Mouse (Mus musculus): ENCODE measurements around the gene Fam102a. TPM values are rescaled to one million over a fixed set of nuclear protein-coding genes. Genes with fewer than 3 reads are reported as not detected.

Fam102a gene
- polyA plus RNA-seq, 1 experiment from 2014 or later: 19.9 TPM

- H3K4me1 ChIP-seq (ENCODE audit: insufficient read depth): 0 out of 2 replicates have a peak, but pooled peaks cover 7% of the 10 kb centered on the region
- WGBS: 39% methylated on average over 19 of the region's 19 CpGs
- H3K27me3 ChIP-seq (ENCODE audit: insufficient read depth, low read length): 0 out of 2 replicates have a peak, but pooled peaks cover 15% of the 10 kb centered on the region
- ATAC-seq (ENCODE audit: insufficient read depth) (peak; percentile 28), DNase-seq (peak; percentile 83)
- no peak overlapping the region for H3K27ac ChIP-seq (ENCODE audit: low read depth)
- no peak overlapping the region for H3K4me3 ChIP-seq (ENCODE audit: low read depth, low read length)
- no peaks in the 10 kb centered on the region for H3K9me3 ChIP-seq (ENCODE audit: low read depth, low read length)
- H3K36me3 ChIP-seq (ENCODE audit: insufficient read depth): no peaks in the 10 kb centered on the region
- TF ChIP-seq CTCF (IDR thresholded peaks at IDR 0.05; ENCODE audit: low read depth): 0 out of 2 replicates have a peak, but pooled peaks have one; percentile 16
- peak overlapping the region; percentile 42 for H3K4me2 ChIP-seq
- no peak overlapping the region for H3K9ac ChIP-seq
These were observed 46.4 kb downstream of the Fam102a start for GRCm38 (mm10) chr2:32581450-32582095.

GRCm38 (mm10) chr2:32582830-32583799 lies 48.0 kb downstream of the Fam102a start:
- peak; percentile 73 for ATAC-seq (ENCODE audit: insufficient read depth)
- H3K4me2 ChIP-seq: peak overlapping the region; percentile 62
- DNase-seq: peak; percentile 96

GRCm38 (mm10) chr2:32585149-32585714 lies 50.1 kb downstream of the Fam102a start:
- H3K27ac ChIP-seq (ENCODE audit: low read depth): no peak overlapping the region
- no peak for ATAC-seq (ENCODE audit: insufficient read depth)
- peaks cover 6% of the 10 kb centered on the region; the same call in 1 of the 2 replicates for H3K36me3 ChIP-seq (ENCODE audit: insufficient read depth)
- no peak overlapping the region for H3K4me2 ChIP-seq
- H3K27me3 ChIP-seq (ENCODE audit: insufficient read depth, low read length): 0 out of 2 replicates have a peak, but pooled peaks cover 6% of the 10 kb centered on the region
- no peak for TF ChIP-seq CTCF (IDR thresholded peaks at IDR 0.05; ENCODE audit: low read depth)
- H3K4me3 ChIP-seq (ENCODE audit: low read depth, low read length): no peak overlapping the region
- peaks cover 19% of the 10 kb centered on the region for H3K4me1 ChIP-seq (ENCODE audit: insufficient read depth)
- WGBS: 83% methylated on average over 7 of the region's 7 CpGs
- H3K9me3 ChIP-seq (ENCODE audit: low read depth, low read length): no peaks in the 10 kb centered on the region
- no peak for DNase-seq
- no peak overlapping the region for H3K9ac ChIP-seq

More at GRCm38 (mm10) chr2:32582830-32583799, 48.0 kb downstream of the Fam102a start:
- WGBS: 11% methylated on average over 37 of the region's 37 CpGs
- Histone ChIP-seq H3K27ac (ENCODE audit: low read depth) (no peak overlapping the region), H3K4me3 (ENCODE audit: low read depth, low read length) (peak overlapping the region; percentile 27), H3K4me1 (ENCODE audit: insufficient read depth) (peaks cover 15% of the 10 kb centered on the region), H3K9ac (peak overlapping the region; percentile 9; the same call in 1 of the 2 replicates), H3K27me3 (ENCODE audit: insufficient read depth, low read length) (0 out of 2 replicates have a peak, but pooled peaks cover 10% of the 10 kb centered on the region), H3K9me3 (ENCODE audit: low read depth, low read length) (no peaks in the 10 kb centered on the region), H3K36me3 (ENCODE audit: insufficient read depth) (no peaks in the 10 kb centered on the region)
- peak; percentile 99 for TF ChIP-seq CTCF (IDR thresholded peaks at IDR 0.05; ENCODE audit: low read depth)

- ATAC-seq (ENCODE audit: insufficient read depth) (peak; percentile 88), DNase-seq (peak; percentile 98)
- WGBS: under 1% methylated on average over 38 of the region's 38 CpGs
- Histone ChIP-seq H3K9ac (peak within 1 kb of the TSS; percentile 17), H3K36me3 (ENCODE audit: insufficient read depth) (peaks cover 8% of the 10 kb centered on the region; the same call in 1 of the 2 replicates), H3K4me1 (ENCODE audit: insufficient read depth) (peaks cover 19% of the 10 kb centered on the region), H3K4me3 (ENCODE audit: low read depth, low read length) (peak within 1 kb of the TSS; percentile 38), H3K27me3 (ENCODE audit: insufficient read depth, low read length) (0 out of 2 replicates have a peak, but pooled peaks cover 6% of the 10 kb centered on the region), H3K4me2 (peak within 1 kb of the TSS; percentile 59), H3K9me3 (ENCODE audit: low read depth, low read length) (no peaks in the 10 kb centered on the region), H3K27ac (ENCODE audit: low read depth) (peak within 1 kb of the TSS; percentile 42)
- peak; percentile 43 for TF ChIP-seq CTCF (IDR thresholded peaks at IDR 0.05; ENCODE audit: low read depth)
These were observed 51.8 kb downstream of the Fam102a start, which contains the start of gene St6galnac4 for GRCm38 (mm10) chr2:32586871-32587351. Gene St6galnac4, plus strand, starts transcription at chr2:32587095.

DNA sequence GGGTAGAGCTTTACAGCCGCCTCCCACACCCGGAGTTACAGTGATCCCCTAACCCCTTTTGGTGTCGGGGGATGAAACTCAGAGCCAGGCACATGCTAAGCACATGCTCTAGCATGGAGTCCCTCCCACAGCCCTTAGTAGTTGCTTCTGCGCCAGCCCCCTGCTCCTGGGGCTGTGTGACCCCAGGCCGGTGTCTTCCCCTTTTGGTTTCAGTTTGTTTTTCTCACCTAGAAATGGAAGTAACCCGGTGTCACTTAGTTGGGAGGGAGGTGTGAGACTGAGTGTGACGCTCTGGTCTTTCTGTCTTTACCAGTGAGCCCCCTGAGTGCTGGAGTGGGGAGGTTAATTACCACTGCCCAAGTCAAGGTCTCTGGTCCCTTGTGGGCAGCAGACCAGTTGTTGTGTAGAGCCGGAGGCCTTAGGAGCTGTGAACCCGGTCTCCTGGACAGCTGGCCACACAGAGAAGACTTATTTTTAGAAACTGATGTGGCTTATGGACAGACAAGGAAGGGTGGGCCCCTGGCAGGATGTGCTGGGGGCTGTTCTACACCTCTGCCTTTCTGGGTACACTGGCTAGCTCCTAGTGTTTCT lies 52.7 kb downstream of the Fam102a start:
- Histone ChIP-seq H3K9me3 (ENCODE audit: low read depth, low read length) (no peaks in the 10 kb centered on the region), H3K27me3 (ENCODE audit: insufficient read depth, low read length) (0 out of 2 replicates have a peak, but pooled peaks cover 5% of the 10 kb centered on the region), H3K4me1 (ENCODE audit: insufficient read depth) (peaks cover 18% of the 10 kb centered on the region), H3K4me3 (ENCODE audit: low read depth, low read length) (peak overlapping the region; percentile 38), H3K27ac (ENCODE audit: low read depth) (peak overlapping the region; percentile 22), H3K4me2 (peak overlapping the region; percentile 59), H3K36me3 (ENCODE audit: insufficient read depth) (peaks cover 8% of the 10 kb centered on the region; the same call in 1 of the 2 replicates), H3K9ac (peak overlapping the region; percentile 17)
- ATAC-seq (ENCODE audit: insufficient read depth) (no peak), DNase-seq (peak; percentile 26)
- whole genome bisulfite sequencing: 19% methylated on average over 9 of the region's 9 CpGs
- no peak for TF ChIP-seq CTCF (IDR thresholded peaks at IDR 0.05; ENCODE audit: low read depth)

- peaks cover 14% of the 10 kb centered on the region; the same call in 1 of the 2 replicates for H3K36me3 ChIP-seq (ENCODE audit: insufficient read depth)
- H3K9me3 ChIP-seq (ENCODE audit: low read depth, low read length): no peaks in the 10 kb centered on the region
- no peak for ATAC-seq (ENCODE audit: insufficient read depth)
- DNase-seq: no peak
- 52% methylated on average over 11 of the region's 11 CpGs for WGBS
- H3K4me1 ChIP-seq (ENCODE audit: insufficient read depth): peaks cover 15% of the 10 kb centered on the region
- H3K27me3 ChIP-seq (ENCODE audit: insufficient read depth, low read length): no peaks in the 10 kb centered on the region
- H3K4me3 ChIP-seq (ENCODE audit: low read depth, low read length): no peak overlapping the region
- H3K4me2 ChIP-seq: no peak overlapping the region
- no peak overlapping the region for H3K9ac ChIP-seq
- TF ChIP-seq CTCF (IDR thresholded peaks at IDR 0.05; ENCODE audit: low read depth): no peak
- no peak overlapping the region for H3K27ac ChIP-seq (ENCODE audit: low read depth)
These were observed 54.2 kb downstream of the Fam102a start for GRCm38 (mm10) chr2:32589213-32589795.
